Mouse (Mus musculus) C2C12 (cell line): ENCODE results near the gene Gm28043. TPM values are rescaled to one million over a fixed set of nuclear protein-coding genes. Genes with fewer than 3 reads are reported as not detected.

Experiments used
- H3K27me3 ChIP-seq: one replicate; pipeline ENCODE4 v1.6.1; 2011; ENCODE audit not compliant: control insufficient read depth, insufficient read depth, insufficient read length
- H3K36me3 ChIP-seq: one replicate; pipeline ENCODE4 v1.6.1; 2011; ENCODE audit not compliant: control insufficient read depth, insufficient read depth
- H3K4me3 ChIP-seq: one replicate; pipeline ENCODE4 v1.5.1; 2011; ENCODE audit warnings: mild to moderate bottlenecking, control low read depth; ENCODE audit not compliant: poor library complexity, insufficient read depth, severe bottlenecking
- H3K79me2 ChIP-seq: one replicate; pipeline ENCODE4 v1.6.1; 2011; ENCODE audit not compliant: control insufficient read depth, insufficient read depth
- H3K79me3 ChIP-seq: one replicate; pipeline ENCODE4 v1.6.1; 2011; ENCODE audit warnings: low read depth, control low read depth
- H3ac ChIP-seq: one replicate; pipeline ENCODE3; 2011; ENCODE audit warnings: low read depth; ENCODE audit not compliant: control insufficient read depth, insufficient read length
- CEBPB ChIP-seq: IDR thresholded peaks from one replicate; pipeline ENCODE4 v1.6.1; 2011; ENCODE audit warnings: low read depth, mild to moderate bottlenecking, control low read depth, moderate library complexity
- CTCF ChIP-seq: IDR thresholded peaks from one replicate; pipeline ENCODE4 v1.5.1; 2011; ENCODE audit not compliant: control insufficient read depth, insufficient read depth, insufficient read length
- FOSL1 ChIP-seq: IDR thresholded peaks from one replicate; pipeline ENCODE4 v1.8.0; 2011; ENCODE audit warnings: mild to moderate bottlenecking, low read length; ENCODE audit not compliant: poor library complexity, insufficient read depth, severe bottlenecking
- MAX ChIP-seq: IDR thresholded peaks from one replicate; pipeline ENCODE4 v1.6.1; 2011; ENCODE audit warnings: mild to moderate bottlenecking, control low read depth
- MYOD1 ChIP-seq: IDR thresholded peaks from one replicate; pipeline ENCODE4 v1.6.1; 2011; ENCODE audit warnings: low read depth; ENCODE audit not compliant: control insufficient read depth, insufficient read length
- MYOG ChIP-seq: IDR thresholded peaks from one replicate; pipeline ENCODE4 v1.6.1; 2011; ENCODE audit not compliant: control insufficient read depth, insufficient read length; ENCODE audit errors: extremely low read depth
- USF1 ChIP-seq: IDR thresholded peaks from one replicate; pipeline ENCODE4 v1.6.1; 2011; ENCODE audit warnings: low read depth, mild to moderate bottlenecking, control low read depth, moderate library complexity
- polyA plus RNA-seq: library from polyadenylated mRNA; unstranded; fragments of >200 nt; fragmentation: generic; extraction: Trizol; gene quantifications from one replicate; pipeline ENCODE4 v1.2.1, GENCODE M21; 2012; ENCODE audit warnings: missing spikeins

The Gm28043 gene
- polyA plus RNA-seq, 1 experiment, result 0.54 TPM

- TF ChIP-seq CTCF (peak; percentile 68), FOSL1 (no peak), CEBPB (no peak), MYOD1 (no peak), USF1 (no peak), MYOG (no peak), MAX (no peak)
- no peaks in the 10 kb centered on the region for H3K27me3 ChIP-seq
- no peak overlapping the region for H3K4me3 ChIP-seq
- H3K79me3 ChIP-seq, result no peaks in the 10 kb centered on the region
- H3K79me2 ChIP-seq, result no peaks in the 10 kb centered on the region
- H3K36me3 ChIP-seq, result peaks cover 37% of the 10 kb centered on the region
- no peak overlapping the region for H3ac ChIP-seq
Observed at GRCm38 (mm10) chr17:29704781-29705180, 90.1 kb downstream of the Gm28043 start.

- no peaks in the 10 kb centered on the region for H3K27me3 ChIP-seq
- peaks cover 26% of the 10 kb centered on the region for H3K36me3 ChIP-seq
- no peak overlapping the region for H3ac ChIP-seq
- no peaks in the 10 kb centered on the region for H3K79me2 ChIP-seq
- H3K4me3 ChIP-seq, result no peak overlapping the region
- no peaks in the 10 kb centered on the region for H3K79me3 ChIP-seq
- TF ChIP-seq CTCF (no peak), MAX (no peak), FOSL1 (no peak), CEBPB (no peak), USF1 (no peak), MYOG (no peak), MYOD1 (no peak)
Observed at GRCm38 (mm10) chr17:29705881-29706280, 91.2 kb downstream of the Gm28043 start.

GRCm38 (mm10) chr17:29706981-29707545 lies 92.4 kb downstream of the Gm28043 start:
- no peak for TF ChIP-seq MYOD1
- no peak for TF ChIP-seq MAX
- no peak for TF ChIP-seq USF1
- TF ChIP-seq FOSL1, result no peak
- no peak for TF ChIP-seq MYOG
- TF ChIP-seq CTCF, result no peak
- TF ChIP-seq CEBPB, result no peak
- H3K4me3 ChIP-seq, result no peak overlapping the region
- no peaks in the 10 kb centered on the region for H3K79me2 ChIP-seq
- H3K27me3 ChIP-seq, result no peaks in the 10 kb centered on the region
- peaks cover 14% of the 10 kb centered on the region for H3K36me3 ChIP-seq
- H3K79me3 ChIP-seq, result no peaks in the 10 kb centered on the region
- no peak overlapping the region for H3ac ChIP-seq

GRCm38 (mm10) chr17:29708783-29709182 lies 94.1 kb downstream of the Gm28043 start:
- H3K79me2 ChIP-seq, result no peaks in the 10 kb centered on the region
- no peak overlapping the region for H3K4me3 ChIP-seq
- TF ChIP-seq CEBPB, result no peak
- no peak for TF ChIP-seq CTCF
- TF ChIP-seq MYOD1, result no peak
- no peak for TF ChIP-seq MYOG
- no peak for TF ChIP-seq USF1
- no peak for TF ChIP-seq MAX
- no peak for TF ChIP-seq FOSL1
- H3K79me3 ChIP-seq, result peaks cover 1% of the 10 kb centered on the region
- H3K27me3 ChIP-seq, result no peaks in the 10 kb centered on the region
- H3K36me3 ChIP-seq, result peaks cover 2% of the 10 kb centered on the region
- H3ac ChIP-seq, result no peak overlapping the region

GRCm38 (mm10) chr17:29710562-29711044 lies 95.9 kb downstream of the Gm28043 start:
- peaks cover 15% of the 10 kb centered on the region for H3K79me2 ChIP-seq
- no peak for TF ChIP-seq MYOG

GRCm38 (mm10) chr17:29711076-29711744 lies 96.5 kb downstream of the Gm28043 start:
- H3K79me2 ChIP-seq, result peaks cover 21% of the 10 kb centered on the region
- no peak overlapping the region for H3ac ChIP-seq
- H3K36me3 ChIP-seq, result no peaks in the 10 kb centered on the region
- H3K79me3 ChIP-seq, result peaks cover 4% of the 10 kb centered on the region
- no peak for TF ChIP-seq MYOG
- H3K27me3 ChIP-seq, result no peaks in the 10 kb centered on the region
- no peak overlapping the region for H3K4me3 ChIP-seq

More at GRCm38 (mm10) chr17:29710562-29711044, 95.9 kb downstream of the Gm28043 start:
- no peaks in the 10 kb centered on the region for H3K27me3 ChIP-seq
- no peak overlapping the region for H3ac ChIP-seq
- H3K36me3 ChIP-seq, result no peaks in the 10 kb centered on the region
- H3K79me3 ChIP-seq, result peaks cover 3% of the 10 kb centered on the region
- no peak overlapping the region for H3K4me3 ChIP-seq
